Mouse (Mus musculus) heart, postnatal 14 days (tissue): Measurements from ENCODE around the gene Entpd8. TPM values are rescaled to one million over a fixed set of nuclear protein-coding genes. Genes with fewer than 3 reads are reported as not detected.

Experiments
- DNase-seq, 2 experiments: peaks; one replicate each; pipeline ENCODE4 v3.0.0; 2021 to 2022
- intact Hi-C: fragments of 180-260 bp; cut with DNase I; formaldehyde crosslinking; loops from one replicate; pipeline ENCODE4 v1.15.1; 2025
- long read RNA-seq, 2 experiments: library from polyadenylated mRNA; stranded (forward); transcript quantifications; one replicate each; pipeline ENCODE4 v2.0.0; 2021
- total RNA-seq, 2 experiments: library from RNA; stranded (reverse); gene quantifications; 2 replicates each; pipeline ENCODE4 v1.2.3; 2021

The Entpd8 gene
- total RNA-seq = not detected
- long read RNA-seq, experiment 1 = 0 reads
- long read RNA-seq, experiment 2 = 0 reads

GRCm38 (mm10) chr2:25080076-25080475, at the start of gene Entpd8:
Gene Entpd8 (plus strand): TSS chr2:25080304.
- no peak for DNase-seq
- intact Hi-C loops = no loop called here

DNA sequence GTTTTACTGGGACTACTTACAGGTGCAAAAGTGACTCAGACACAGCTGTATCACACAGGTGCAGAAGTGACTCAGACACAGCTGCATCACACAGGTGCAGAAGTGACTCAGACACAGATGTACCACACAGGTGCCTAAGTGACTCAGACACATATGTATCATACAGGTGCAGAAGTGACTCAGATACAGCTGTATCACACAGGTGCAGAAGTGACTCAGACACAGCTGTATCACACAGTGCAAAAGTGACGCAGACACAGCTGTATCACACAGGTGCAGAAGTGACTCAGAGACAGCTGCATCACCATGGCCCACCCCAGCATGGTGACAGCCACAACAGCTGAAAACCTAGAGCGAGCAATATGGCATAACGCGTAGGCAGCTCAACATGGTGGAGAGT, 45.1 kb upstream of the Entpd8 start:
- intact Hi-C loops = no loop called here

GRCm38 (mm10) chr2:25040089-25040488, 40.0 kb upstream of the Entpd8 start:
- intact Hi-C loops = no loop called here
- DNase-seq = no peak

More for the DNA sequence above, 45.1 kb upstream of the Entpd8 start:
- no peak for DNase-seq

GRCm38 (mm10) chr2:25050921-25051320, 29.2 kb upstream of the Entpd8 start:
- intact Hi-C loops = no loop called here

GRCm38 (mm10) chr2:25051450-25051849, 28.7 kb upstream of the Entpd8 start:
- intact Hi-C loops = no loop called here
- no peak for DNase-seq

More at GRCm38 (mm10) chr2:25050921-25051320, 29.2 kb upstream of the Entpd8 start:
- no peak for DNase-seq

GRCm38 (mm10) chr2:25053101-25053500, 27.0 kb upstream of the Entpd8 start:
- intact Hi-C loops = no loop called here
- no peak for DNase-seq

DNA sequence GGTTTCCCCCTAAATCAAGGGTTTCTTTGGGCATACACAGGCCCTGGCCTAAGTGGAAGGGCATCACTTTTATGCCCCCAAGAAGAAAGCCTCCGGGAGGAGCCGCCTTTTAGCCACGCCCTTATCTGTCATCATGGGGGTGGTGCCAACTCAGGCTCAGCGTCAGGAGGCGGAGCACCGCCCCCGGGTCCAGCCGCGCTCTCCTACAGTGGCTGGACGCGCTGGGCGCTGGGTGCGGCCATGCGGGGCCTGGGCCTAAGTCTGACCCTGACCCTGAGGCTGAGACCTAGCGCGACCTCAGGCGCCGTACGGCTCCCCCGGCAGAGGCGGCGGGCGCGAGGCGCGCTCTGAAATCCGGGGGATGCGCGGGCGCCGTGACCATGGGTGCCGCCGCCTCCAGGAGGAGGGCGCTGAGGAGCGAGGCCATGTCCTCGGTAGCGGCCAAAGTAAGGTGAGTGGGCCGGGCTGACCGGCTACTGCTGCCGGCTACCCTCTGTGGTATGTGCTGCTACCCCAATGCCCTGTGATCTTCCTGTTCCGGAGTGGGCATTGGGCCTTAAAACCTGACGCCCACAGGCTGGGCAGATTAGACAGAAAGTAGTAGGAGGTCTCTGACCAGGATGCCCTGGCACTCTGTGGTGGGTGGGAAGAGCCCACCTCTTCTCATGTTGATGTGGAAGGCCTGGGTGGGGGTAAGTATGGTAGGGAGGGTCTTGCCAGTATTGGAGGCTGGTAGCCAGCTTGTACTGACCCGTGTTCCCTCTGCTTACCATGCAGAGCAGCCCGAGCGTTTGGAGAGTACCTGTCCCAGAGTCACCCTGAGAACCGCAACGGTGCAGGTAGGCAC, 25.7 kb upstream of the Entpd8 start, which contains the start of gene Nsmf:
Gene Nsmf, plus strand, starts transcription at position 135 of the 847 bp plus-strand sequence.
- peak; percentile 88 to 93 for DNase-seq
- intact Hi-C loops = no loop called here

DNA sequence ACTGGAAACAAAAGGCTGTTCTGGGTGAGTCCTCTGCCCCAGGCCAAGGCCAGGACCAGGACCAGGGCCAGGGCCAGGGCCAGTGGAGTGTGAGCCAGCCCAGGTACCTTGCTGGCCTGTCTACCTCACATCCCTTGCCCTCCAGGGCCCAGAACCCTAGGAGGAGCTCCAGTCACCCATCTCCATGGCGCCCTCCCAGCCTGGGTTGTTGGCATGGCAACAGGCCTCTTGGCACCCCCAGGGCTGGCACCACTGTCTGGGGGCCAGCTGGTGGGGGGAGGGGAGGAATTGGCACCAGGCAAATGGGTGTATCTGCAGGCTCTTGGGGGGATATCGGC, 25.1 kb upstream of the Entpd8 start:
- intact Hi-C loops = no loop called here
- DNase-seq = peak in 1 of 2 experiments; percentile 18

GRCm38 (mm10) chr2:25055409-25056155, 24.5 kb upstream of the Entpd8 start:
- intact Hi-C loops = no loop called here
- no peak for DNase-seq

DNA sequence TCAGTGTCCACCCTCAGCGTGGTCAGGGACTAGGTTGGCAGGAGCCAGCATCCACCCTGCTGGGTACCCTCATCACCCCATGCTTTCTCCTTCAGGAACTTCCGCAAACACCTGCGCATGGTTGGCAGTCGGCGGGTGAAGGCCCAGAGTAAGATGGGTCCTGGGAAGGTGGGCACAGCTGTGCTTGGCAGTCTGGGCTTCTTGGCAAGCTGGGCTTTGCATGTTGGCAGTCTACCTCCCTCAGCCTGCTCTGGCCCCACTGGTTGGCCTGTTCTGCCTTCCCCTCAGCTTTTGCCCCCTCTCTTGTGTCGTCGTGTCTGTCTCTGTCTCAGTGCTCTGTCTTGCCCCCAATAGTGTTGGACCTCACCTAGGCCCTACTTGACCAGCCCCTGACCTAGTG, 21.2 kb upstream of the Entpd8 start:
- intact Hi-C loops = no loop called here
- DNase-seq = no peak

- DNase-seq = no peak
- intact Hi-C loops = no loop called here
Observed at GRCm38 (mm10) chr2:25063523-25063922, 16.6 kb upstream of the Entpd8 start.

DNA sequence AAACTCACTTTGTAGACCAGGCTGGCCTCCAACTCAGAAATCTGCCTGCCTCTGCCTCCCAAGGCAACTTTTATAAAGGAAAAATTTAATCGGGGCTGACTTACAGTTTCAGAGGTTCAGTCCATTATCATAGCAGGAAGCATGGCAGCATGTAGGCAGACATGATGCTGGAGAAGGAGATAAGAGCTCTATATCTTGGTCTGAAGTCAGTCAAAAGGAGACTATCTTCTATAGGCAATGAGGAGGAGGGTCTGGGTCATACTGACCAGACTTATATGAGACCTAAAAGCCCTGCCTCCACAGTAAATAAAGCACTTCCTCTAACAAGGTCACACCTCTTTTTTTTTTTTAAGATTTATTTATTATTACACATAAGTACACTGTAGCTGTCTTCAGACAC, 15.8 kb upstream of the Entpd8 start:
- intact Hi-C loops = no loop called here
- DNase-seq = no peak

DNA sequence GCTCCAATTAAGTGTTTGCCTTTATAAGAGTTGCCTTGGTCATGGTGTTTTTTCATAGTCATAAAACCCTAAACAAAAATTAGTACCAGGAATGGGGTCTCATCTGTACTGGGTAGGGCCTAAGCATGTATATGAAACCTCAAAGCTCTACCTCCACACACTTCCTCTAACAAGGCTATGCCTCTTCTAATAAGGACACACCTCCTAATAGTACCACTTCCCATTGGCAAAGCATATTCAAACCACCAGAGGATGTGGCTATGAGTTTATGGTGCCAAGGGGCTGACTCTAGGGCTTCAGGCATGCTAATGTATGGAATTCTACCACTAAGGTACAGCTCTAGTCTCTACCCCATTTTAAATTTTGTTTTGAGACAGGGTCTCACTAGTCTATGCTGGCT, 14.6 kb upstream of the Entpd8 start:
- intact Hi-C loops = no loop called here

DNA sequence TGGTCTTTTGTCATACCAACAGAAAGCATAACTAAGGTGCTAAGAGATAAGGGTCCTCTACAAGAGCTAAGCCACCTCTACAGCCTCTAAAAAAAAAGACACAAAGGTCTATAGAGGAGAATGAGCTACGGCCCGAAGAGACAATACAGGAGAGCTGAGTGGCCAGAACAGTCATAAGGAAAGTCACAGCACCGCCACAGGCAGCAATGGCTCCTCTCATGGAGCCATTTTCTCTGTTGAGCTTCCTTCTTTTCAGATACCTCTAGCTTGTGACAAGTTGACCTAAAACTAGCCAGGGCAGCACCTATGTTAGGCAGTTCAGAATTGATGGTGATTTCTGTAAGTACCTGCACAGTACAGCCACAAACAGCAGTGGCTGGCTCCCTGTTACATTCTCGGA, 13.6 kb upstream of the Entpd8 start:
- DNase-seq = no peak
- intact Hi-C loops = no loop called here

More for the DNA sequence above, 14.6 kb upstream of the Entpd8 start:
- no peak for DNase-seq

GRCm38 (mm10) chr2:25069537-25069936, 10.6 kb upstream of the Entpd8 start:
- intact Hi-C loops = no loop called here
- no peak for DNase-seq

- DNase-seq = no peak
Observed at GRCm38 (mm10) chr2:25072398-25072797, 7.7 kb upstream of the Entpd8 start.

DNA sequence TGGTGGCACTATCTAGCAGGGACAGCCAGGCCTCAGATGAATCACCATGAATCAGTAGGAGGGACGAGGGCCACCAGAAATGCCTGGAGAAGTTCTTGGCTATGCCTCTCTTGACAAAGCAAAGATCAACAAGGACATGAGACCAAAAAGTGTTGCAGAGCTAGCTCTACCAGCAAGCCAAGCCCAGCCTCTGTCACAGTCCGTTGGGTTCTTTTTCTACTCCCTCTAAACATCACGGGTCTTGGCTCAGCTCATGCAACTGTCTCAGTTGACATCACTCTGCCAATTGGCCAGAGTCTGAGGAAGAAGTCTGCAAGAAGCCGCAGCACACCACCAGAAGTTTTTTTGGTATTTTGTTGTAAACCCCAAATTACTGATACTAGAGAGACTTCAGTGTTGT, 4.6 kb upstream of the Entpd8 start:
- intact Hi-C loops = no loop called here
- peak in 1 of 2 experiments; percentile 29 for DNase-seq

More at GRCm38 (mm10) chr2:25072398-25072797, 7.7 kb upstream of the Entpd8 start:
- intact Hi-C loops = no loop called here

- intact Hi-C loops = no loop called here
- DNase-seq = no peak
Observed at GRCm38 (mm10) chr2:25078967-25079366, 1.1 kb upstream of the Entpd8 start.

- DNase-seq = no peak
- intact Hi-C loops = no loop called here
Observed at GRCm38 (mm10) chr2:25083697-25084096, 3.6 kb downstream of the Entpd8 start.

DNA sequence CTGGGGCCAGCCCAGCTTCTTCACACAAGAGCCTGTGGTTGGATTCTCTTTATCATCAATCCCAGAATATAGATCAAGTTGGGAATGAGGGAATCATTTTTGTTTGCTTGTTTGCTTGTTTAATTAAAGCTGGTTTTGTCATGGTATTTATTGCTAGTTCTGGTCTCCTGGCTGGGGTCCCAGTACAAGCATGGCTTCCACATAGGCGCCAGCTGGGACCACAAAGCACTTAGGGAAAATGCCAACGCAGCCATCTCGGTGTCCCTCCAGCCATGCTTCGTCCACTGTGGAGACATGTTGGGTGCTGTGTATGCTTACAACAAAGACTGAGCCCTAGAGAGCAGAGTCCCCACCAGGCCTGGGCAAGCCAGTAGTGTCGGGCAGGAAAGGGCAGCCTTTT, 5.5 kb downstream of the Entpd8 start:
- no peak for DNase-seq
- intact Hi-C loops = no loop called here

GRCm38 (mm10) chr2:25087842-25088241, 7.7 kb downstream of the Entpd8 start:
- intact Hi-C loops = no loop called here

DNA sequence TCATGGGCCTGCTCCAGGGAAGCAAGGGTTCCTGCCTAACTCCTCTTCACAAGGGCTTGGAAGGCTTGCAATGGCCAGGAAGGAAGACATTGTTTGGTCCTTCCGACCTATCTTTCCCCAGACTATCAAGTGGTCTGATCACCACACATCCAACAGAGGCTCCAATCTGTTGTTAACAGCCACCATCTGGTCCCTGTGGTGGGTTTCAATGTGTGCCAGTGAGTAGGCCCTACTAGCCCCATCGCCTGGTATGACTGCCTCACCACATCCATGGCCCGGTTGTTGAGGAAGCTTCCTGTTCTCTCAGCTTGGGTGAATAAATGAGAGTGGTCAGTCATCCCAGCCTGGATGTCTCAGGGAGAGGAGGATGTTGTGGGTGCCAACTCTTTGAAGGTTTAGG, 8.5 kb downstream of the Entpd8 start:
- no peak for DNase-seq
- intact Hi-C loops = no loop called here

More at GRCm38 (mm10) chr2:25087842-25088241, 7.7 kb downstream of the Entpd8 start:
- no peak for DNase-seq
